Mouse (Mus musculus) forelimb bud, embryonic 11.5 days (tissue): Measurements from ENCODE around the gene Galp.

Experiments used
- DNase-seq: peaks from one replicate; pipeline ENCODE4 v3.0.0-alpha.2; 2012; ENCODE audit warnings: low read depth, low spot score

Galp gene

DNA sequence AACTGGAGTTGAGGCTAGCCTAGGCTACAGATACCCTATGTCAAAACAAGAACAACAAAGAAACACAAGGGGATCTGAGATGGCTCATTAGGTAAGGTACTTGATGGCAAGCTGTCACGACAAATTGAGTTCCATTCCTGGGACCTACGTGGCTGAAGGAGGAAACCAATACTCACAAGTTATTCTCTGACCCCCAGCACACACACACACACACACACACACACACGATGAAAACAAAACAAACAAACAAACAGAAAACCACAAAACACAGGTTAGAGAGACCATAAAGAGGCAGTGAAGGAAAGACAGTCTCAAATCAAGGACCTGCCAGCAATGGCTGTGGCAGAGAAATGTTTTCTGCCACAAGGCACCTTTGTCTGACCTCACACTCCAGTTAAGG, at the start of gene Galp:
Gene Galp, plus strand, starts transcription at position 301 of the 400 bp plus-strand sequence.
- no peak for DNase-seq

- no peak for DNase-seq
Observed at GRCm38 (mm10) chr7:6147688-6148087, 49.2 kb upstream of the Galp start.

DNA sequence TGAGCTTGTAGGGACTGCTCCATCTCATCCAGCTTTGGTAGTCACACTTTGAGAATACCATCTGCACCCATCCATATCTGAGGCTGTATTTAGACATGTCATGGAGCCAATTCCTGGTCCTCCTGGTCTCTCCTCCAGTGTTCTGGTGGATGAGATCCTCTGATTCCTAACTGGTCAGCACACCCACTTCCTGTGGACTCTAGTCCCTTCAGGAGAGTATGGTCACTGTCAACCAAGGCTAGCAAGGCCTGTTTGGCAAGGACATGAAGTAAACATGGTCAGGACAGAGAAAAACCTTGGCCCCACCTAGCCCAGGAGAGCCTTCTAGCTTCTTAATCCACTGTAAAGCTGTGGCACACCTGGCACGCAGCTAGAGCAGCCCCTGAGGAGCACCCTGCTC, 45.6 kb upstream of the Galp start:
- no peak for DNase-seq

DNA sequence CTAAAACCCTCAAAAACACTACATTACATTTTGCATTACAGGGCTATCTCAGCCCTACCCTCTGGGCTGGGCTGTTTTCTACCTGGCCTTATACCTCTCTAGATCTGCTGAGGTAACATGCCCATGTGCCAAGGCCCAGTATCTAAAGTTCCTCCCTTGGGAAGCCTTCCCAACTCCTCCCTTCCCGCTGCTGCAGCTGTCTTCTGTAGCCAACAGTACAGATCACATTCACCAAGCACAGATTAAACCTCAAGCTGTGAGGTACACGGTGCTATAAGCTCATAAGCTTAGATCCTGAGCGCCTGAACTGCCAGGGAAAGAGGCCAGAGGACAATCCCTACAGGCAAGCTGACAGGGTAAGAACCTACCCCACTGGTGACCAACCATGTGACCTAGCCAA, 44.9 kb upstream of the Galp start:
- no peak for DNase-seq

- DNase-seq: no peak
Observed at GRCm38 (mm10) chr7:6153131-6153530, 43.8 kb upstream of the Galp start.

DNA sequence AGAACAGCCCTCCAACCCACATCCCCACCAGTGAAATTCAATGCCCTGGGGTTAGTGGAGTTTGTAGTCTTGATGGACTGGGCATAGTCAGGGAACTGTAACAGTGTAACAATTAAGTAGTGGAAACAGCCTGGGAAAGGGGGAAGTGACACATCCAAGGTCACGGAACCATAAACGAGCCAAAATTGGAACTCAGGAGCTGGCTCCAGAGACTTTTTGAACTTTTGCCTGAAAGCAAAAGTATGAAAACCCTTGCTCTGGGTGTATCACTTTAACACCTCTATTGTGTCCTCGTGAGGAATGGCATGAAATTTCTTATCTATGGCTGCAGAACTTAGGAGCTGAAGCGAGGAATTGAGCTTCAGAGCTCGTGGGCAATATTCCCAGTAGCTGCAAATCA, 42.7 kb upstream of the Galp start:
- DNase-seq: no peak

GRCm38 (mm10) chr7:6155031-6155872, 41.6 kb upstream of the Galp start:
- DNase-seq: peak; percentile 85

- peak; percentile 95 for DNase-seq
Observed at GRCm38 (mm10) chr7:6155901-6156411, 40.9 kb upstream of the Galp start, which contains the start of gene Zfp787. Zfp787 (minus strand) TSS chr7:6155997.

GRCm38 (mm10) chr7:6156901-6157472, 39.9 kb upstream of the Galp start:
- no peak for DNase-seq

DNA sequence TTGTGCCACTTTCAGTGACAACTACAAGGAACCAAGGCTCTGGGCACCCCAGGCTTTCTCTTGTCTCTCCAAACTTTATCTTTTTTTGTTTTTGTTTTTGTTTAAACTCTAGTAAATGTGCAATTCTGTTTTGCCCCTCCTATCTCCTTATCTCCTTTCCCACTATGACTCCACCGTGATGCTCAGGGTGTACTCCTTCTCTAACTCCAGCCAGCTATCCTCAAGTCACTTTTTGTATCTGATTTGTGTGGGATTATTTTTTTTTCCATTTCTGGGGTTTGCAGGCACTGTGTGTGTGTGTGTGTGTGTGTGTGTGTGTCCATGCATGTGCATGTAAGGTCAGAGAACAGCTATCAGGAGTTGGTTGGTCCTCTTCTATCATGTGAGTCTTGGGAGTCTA, 39.4 kb upstream of the Galp start:
- no peak for DNase-seq

DNA sequence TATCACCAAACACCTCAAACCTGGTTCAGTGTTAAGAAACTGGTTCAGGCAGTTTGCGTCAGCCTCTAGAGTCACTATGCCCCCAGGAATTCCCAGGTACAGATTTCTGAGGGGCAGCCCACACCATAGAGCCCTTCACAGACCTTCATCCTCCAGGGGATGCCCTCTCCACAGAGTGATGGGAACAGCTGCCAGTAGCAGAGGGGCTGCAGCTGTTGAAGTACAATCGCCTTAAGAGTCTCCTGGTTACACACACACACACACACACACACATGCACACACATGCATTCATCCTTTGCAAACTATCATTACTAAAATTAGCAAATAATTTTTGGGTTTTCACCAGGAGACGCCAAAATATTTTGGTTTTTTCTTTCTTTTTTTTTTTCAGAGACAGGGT, 37.3 kb upstream of the Galp start:
- DNase-seq: no peak

GRCm38 (mm10) chr7:6161541-6161940, 35.3 kb upstream of the Galp start:
- DNase-seq: no peak

DNA sequence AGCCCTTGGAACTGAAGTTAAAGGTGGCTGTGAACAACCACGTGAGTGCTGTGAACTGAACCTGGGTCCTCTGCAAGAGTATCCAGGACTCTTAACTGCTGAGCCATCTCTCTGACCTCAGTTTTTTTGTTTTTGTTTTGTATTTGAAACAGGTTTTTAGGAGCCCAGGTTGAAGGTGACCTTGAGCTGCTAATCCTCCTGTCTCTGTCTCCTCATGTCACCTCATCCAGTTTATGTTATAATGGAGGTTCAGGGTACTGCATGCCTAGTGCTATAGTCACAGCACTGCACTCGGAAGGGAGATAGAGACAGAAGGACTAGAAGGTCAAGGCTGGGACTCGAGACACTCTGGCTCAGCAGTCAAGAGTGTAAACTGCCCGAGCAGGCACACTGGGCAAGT, 34.7 kb upstream of the Galp start:
- no peak for DNase-seq

DNA sequence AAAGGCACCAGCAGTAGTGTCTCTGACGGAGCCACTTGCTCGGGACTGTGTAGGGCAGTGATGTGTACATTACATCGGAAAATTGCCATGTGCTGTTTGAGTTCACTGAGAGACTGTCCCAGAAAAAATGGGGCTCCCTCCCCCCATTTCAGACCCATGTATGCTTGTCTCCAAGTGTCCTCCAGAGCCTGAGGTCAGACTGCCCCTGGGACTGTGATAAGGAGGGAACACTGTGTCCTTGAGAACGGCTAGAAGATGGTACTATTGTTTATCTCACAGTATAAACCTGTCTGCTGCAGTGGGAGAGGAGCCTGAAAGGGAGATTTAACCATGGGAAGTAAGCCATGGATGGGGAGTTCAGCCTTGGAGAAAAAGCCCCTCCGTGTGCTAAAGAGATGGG, 32.2 kb upstream of the Galp start:
- no peak for DNase-seq

- DNase-seq: no peak
Observed at GRCm38 (mm10) chr7:6169403-6169802, 27.5 kb upstream of the Galp start.

DNA sequence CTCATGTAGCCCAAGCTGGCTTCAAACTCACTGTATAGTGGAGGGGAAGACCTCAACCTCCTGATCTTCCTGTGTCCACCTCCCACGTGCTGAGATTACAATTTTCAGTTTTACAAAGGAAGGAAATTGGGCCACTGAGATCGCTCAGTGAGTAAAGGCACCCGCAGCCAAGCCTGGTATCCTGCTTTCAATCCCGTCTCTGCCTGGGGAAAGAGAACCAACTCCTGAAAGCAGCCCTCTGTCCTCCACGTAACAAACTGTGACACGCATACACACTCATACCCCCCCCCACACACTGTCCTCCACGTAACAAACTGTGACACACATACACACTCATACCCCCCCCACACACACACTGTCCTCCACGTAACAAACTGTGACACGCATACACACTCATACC, 26.5 kb upstream of the Galp start:
- DNase-seq: no peak

DNA sequence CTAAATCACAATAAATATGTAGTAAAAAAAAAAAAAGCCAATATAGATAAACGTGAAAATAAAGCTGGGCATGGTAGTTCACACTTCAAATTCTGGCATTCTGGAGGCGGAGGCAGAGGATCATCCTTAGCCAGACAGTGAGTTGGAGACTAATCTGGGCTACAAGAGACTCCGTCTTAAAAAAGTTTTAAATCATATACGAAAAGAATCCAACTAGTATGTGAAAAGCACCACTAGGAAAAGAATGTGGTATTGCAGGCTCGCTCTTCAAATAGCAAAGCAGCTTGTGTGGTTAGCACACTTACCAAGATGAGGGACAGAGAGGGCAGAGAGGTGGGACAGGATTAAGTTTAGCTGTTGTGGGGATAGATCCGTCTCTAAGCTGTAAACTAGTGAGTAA, 26.0 kb upstream of the Galp start:
- DNase-seq: no peak

DNA sequence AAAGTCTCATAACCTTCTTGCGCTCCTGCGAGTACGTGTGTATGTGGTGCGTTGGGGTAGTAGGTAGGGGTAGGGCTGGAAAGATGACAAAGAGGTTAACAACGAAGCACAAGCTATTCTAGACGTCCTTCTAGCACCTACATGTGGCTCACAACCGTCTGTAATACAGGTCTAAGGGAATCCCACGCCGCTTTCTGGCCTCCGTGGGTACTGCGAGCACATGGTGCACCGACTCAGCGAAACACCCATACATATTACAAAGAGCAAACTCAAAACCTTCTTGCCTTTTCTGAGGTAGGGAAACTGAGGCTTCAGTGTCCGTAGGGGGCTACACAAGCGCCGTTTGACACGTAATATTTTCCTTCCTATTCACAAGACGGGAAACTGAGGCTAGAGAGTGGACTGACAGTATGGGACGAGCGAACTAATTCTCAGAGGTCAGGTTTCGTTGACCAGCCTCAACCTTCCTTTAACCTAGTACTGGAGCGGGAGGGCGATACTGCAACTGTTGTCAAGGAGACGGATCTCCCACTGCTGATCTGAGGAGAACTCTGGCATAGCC, 25.4 kb upstream of the Galp start:
- peak; percentile 60 for DNase-seq

DNA sequence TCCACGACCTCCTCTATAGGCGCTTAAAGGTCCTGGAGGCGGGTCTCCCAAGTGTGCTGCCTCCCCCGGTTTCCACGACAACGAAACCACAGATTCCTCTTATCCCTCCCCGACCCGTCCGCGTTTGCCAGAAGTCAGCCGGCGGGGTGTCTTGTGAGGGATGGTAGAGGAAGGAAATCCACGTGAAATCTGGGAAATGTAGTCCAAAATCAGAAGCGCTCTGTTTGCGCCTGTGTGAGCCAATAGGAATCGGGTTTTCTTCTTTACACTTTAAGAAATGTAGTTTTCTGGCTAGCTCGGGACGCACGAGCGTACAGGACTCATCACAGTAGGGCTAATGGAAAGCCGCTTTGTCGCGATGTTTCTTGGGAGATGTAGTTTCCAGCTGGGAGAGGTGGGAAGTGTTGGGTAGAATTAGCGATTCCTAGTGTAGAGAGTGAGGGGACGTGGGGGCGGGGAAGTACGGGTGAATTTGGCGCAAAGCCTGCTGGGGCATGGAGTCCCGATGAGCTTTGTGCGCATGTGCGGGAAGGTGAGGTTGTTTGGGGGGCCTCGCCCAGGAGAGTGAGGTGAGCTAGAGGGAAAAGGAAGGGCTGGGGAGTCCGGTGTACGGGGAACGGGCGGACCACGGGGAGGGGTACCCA, 24.8 kb upstream of the Galp start, which contains the start of gene Zfp444:
Gene Zfp444, plus strand, starts transcription at position 221 of the 644 bp plus-strand sequence.
- peak; percentile 99 for DNase-seq

DNA sequence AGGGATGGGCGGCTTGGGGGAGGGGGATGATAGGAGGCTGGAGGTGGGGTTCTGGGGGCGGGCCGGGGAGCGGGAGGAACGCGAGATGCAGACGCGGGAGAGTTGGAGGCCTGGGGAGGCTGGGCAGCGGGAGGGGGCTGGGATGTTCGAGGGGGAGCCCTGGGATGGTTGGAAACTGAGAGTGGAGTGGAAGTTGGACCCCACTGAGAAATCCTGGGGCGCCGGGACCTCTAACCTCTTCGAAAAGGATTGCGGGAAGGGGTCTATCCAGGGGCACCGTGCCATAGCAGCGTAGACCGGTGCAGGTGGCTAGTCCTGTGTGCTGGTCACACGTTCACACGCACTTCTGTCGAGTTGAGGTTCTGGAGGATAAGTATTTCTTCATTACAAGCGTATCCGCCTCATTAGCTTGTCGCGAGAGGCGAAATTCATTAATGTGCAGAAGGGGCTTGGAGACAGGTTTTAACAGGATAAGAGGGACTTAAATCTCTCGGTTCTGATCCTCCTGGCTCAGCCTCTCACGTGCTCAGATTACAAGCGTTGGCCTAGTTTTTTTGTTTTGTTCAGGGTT, 24.1 kb upstream of the Galp start:
- peak; percentile 21 for DNase-seq

GRCm38 (mm10) chr7:6173872-6174271, 23.0 kb upstream of the Galp start:
- no peak for DNase-seq
